Mouse (Mus musculus) lung, adult 2 months (tissue): ENCODE measurements around the gene Rasa2. TPM values are rescaled to one million over a fixed set of nuclear protein-coding genes. Genes with fewer than 3 reads are reported as not detected.
"Not testable (repeated sequence)": the region's sequence is repeated elsewhere in the genome, so short reads cannot be mapped to it uniquely, and the experiment has no call there.

Experiments used
- DNase-seq: peaks from one replicate; pipeline ENCODE4 v3.0.0; 2022
- H3K4me1 ChIP-seq: fragments of 200-500 bp; 2 replicates; pipeline ENCODE4 v1.6.1; 2011; ENCODE audit warnings: low read length; ENCODE audit not compliant: control insufficient read depth, insufficient read depth
- H3K4me3 ChIP-seq: fragments of 200-500 bp; replicated peaks from 2 replicates; pipeline ENCODE3; 2011; ENCODE audit warnings: low read depth, mild to moderate bottlenecking, control low read depth, low read length; ENCODE audit errors: extremely low read depth
- CTCF ChIP-seq: fragments of 200-500 bp; IDR thresholded peaks from 2 replicates; pipeline ENCODE4 v1.5.1; 2011; ENCODE audit warnings: mild to moderate bottlenecking, low read length, control low read depth; ENCODE audit not compliant: insufficient read depth
- POLR2A ChIP-seq: fragments of 200-500 bp; IDR thresholded peaks from 2 replicates; pipeline ENCODE4 v1.6.1; 2011; ENCODE audit warnings: low read depth, mild to moderate bottlenecking, control low read depth, low read length, borderline replicate concordance; ENCODE audit errors: extremely low read depth
- WGBS: fragments of 180-500 bp; shearing (Covaris S2); methylation state at CpG from one replicate; pipeline ENCODE4 v1.1.7; 2018; 5-methylcytosine and 5-hydroxymethylcytosine counted together
- polyA plus RNA-seq: library from polyadenylated mRNA; depleted of rRNA; stranded (reverse); fragments of >200 nt; gene quantifications from 2 replicates; pipeline ENCODE4 v1.2.3, GENCODE M21; 2012

The Rasa2 gene
- polyA plus RNA-seq, 1 experiment: 2.3 TPM

DNA sequence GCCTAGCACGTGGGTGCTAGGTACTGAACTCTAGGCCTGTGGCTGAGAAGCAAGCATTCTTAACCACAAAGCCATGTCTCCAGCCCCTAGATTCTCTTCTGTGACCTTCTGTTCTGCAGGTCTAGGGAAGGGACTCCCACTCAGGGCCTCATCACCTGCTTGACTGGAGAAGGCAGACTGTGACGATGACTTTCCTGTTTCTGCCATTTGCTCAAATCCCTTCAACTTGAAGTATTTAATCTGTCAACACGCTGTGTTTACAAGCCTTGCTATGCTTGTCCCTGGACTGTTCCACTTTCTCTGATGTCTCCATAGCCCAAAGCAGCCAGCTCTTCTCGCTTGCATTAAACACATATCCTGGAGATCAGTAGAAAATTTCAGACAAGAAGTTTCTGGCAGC lies 98.9 kb downstream of the Rasa2 start:
- no peak for DNase-seq
- 57% methylated on average over 4 of the region's 4 CpGs for WGBS
- TF ChIP-seq POLR2A: no peak
- no peak for TF ChIP-seq CTCF
- Histone ChIP-seq H3K4me3 (no peak overlapping the region), H3K4me1 (peaks cover 16% of the 10 kb centered on the region)

DNA sequence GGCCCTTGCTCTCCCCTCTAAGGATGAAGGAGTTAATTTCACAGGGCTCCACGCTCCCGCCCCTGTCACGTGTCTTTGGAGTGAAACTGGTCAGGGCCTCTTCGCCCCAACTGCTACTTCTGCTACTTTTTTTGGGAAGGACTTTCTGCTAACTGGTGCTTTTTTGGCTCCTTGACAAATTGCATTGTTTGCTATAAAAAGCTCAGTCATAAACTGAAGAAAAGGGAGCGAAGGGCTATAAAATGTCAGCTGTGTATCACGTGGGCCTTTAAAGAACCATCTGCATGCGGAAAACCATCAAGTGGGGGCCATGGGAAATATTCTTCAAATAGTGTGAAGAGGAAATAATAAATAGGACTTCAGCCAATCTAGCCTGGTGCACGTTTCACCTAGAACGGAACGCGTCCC lies 100.7 kb downstream of the Rasa2 start:
- WGBS: 34% methylated on average over 11 of the region's 11 CpGs
- TF ChIP-seq POLR2A (no peak), CTCF (no peak)
- Histone ChIP-seq H3K4me3 (no peak overlapping the region), H3K4me1 (peaks cover 6% of the 10 kb centered on the region)
- DNase-seq: no peak

DNA sequence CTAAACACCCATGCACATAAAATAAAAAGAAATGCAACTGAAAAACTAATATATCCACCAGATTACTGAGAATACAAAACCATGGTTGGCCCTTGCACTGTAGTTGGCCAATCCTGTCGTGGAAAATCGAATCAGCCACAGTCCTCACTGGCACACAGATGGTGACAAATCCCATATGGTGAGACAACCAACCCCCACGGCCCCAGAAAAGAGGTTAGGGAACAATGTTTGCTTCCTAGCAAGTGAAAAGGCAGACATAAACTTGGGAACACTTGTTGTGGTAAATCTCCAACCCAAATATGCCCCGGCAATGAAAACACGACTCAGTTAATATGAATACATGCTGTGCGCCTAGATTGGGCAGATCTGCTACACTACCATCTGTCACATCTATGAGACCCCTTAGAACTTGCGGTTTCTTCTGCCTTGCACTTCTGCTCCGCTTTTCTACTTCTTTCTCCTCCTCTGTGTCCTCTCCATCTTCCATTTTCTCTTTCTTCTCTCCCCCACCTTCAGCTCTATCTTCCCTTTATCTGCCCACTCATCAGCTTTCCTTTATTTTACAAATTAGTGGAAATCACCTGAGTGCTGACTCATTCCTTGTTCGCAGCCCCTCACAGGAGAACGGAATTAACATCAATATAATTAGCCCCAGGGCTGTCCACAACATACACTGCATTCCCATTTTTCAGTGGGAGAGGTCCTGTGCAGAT lies 101.3 kb downstream of the Rasa2 start:
- H3K4me1 ChIP-seq: peaks cover 6% of the 10 kb centered on the region
- TF ChIP-seq POLR2A: no peak
- TF ChIP-seq CTCF: no peak
- WGBS: 72% methylated on average over 10 of the region's 10 CpGs
- H3K4me3 ChIP-seq: no peak overlapping the region
- no peak for DNase-seq

GRCm38 (mm10) chr9:96526011-96526410 lies 105.4 kb downstream of the Rasa2 start:
- Histone ChIP-seq H3K4me3 (no peak overlapping the region), H3K4me1 (no peaks in the 10 kb centered on the region)
- no peak for DNase-seq
- TF ChIP-seq CTCF: no peak
- no peak for TF ChIP-seq POLR2A
- 79% methylated on average over 4 of the region's 4 CpGs for WGBS

DNA sequence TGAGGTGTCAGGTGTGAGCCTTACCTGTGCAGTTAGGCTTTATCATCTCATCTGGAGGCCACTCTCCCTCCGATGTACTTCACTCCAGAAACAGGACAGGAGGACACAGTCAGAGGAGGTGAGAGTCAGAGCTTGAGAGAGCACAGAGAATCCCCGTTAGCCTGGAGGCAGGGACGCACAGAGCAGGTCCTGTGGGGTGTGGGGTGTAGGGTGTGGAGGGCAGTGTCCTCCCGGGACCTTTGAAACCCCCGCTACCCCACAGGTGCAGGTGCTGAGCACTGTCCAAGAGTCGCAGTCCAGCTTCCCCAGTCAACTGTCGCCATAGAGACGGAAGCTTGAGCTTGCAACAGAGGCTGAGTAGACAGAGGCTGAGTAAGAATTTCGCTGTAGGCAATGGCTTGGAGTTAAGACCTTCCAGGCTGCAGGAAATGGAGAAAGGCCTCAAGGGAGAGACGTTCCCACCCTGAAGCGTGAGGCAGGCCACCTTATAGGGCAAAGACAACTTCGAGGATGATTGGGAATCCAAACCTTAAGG lies 106.4 kb downstream of the Rasa2 start, which contains the start of gene Gm28729:
Gene Gm28729 (minus strand): TSS at position 293 of the 535 bp plus-strand sequence.
- WGBS: 43% methylated on average over 12 of the region's 12 CpGs

GRCm38 (mm10) chr9:96523148-96523547 lies 108.3 kb downstream of the Rasa2 start:
- H3K4me1 ChIP-seq: no peaks in the 10 kb centered on the region
- TF ChIP-seq CTCF (no peak), POLR2A (no peak)
- no peak overlapping the region for H3K4me3 ChIP-seq
- WGBS: 88% methylated on average over 5 of the region's 5 CpGs
- no peak for DNase-seq

More for the DNA sequence above, 106.4 kb downstream of the Rasa2 start, which contains the start of gene Gm28729:
- no peak for TF ChIP-seq CTCF
- no peak for TF ChIP-seq POLR2A
- Histone ChIP-seq H3K4me3 (no peak within 1 kb of the TSS), H3K4me1 (no peaks in the 10 kb centered on the region)
- DNase-seq: no peak

DNA sequence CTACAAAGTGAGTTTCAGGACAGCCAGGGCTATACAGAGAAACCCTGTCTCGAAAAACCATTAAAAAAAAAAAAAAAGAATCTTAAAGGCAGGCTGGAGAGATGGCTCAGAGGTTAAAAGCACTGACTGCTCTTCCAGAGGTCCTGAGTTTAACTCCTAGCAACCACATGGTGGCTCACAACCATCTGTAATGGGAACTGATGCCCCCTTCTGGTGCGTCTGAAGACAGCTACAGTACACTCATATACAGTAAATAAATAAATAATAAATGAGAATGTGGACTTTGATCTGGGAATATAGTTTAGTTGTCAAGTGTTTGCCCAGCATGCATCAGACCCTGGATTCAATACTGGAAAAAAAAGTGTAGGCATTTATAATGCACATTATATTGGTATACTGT lies 109.8 kb downstream of the Rasa2 start:
- DNase-seq, H3K4me1 ChIP-seq, H3K4me3 ChIP-seq: not testable (repeated sequence)
- WGBS: 82% methylated on average over 2 of the region's 2 CpGs

DNA sequence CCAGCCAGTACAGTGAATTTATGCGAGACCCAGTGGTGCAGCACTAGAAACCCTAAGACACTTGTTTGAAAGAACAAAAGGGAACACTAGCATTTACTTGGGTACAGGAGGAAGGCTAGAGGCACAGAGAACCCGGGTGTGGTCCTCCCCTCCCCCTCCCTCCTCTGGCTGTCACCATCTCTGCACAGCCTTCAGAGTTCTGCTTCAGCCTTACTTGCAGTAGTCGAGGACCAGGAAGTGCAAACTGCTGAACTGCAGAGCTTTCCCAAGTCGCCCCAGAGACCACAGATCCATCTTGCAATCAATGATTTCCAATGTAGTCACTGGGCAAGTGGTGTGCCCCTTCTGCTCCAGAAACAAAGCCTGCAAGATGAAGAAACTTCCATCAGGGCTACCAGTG lies 114.0 kb downstream of the Rasa2 start:
- no peak for DNase-seq
- TF ChIP-seq POLR2A (no peak), CTCF (no peak)
- Histone ChIP-seq H3K4me1 (no peaks in the 10 kb centered on the region), H3K4me3 (no peak overlapping the region)
- 31% methylated on average over 4 of the region's 4 CpGs for WGBS

DNA sequence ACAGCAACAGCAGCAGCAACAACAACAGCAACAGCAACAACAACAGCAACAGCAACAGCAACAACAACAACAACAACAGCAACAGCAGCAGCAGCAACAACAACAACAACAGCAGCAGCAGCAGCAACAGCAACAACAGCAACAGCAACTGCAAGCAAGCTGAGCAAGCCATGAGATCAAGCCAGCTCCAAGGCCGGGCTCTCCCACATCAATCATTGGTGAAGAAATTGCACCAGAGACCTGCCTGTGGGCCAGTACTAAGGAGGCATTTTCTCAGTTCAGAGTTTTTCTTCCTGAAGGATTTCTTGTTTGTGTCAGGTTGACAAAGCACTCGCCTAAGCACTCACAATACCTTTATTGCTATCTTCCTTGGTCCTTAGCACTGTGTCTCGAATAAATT lies 114.6 kb downstream of the Rasa2 start:
- DNase-seq: no peak
- no peak overlapping the region for H3K4me3 ChIP-seq
- no peaks in the 10 kb centered on the region for H3K4me1 ChIP-seq
- WGBS: 69% methylated on average over 3 of the region's 3 CpGs
- TF ChIP-seq POLR2A: no peak
- no peak for TF ChIP-seq CTCF

DNA sequence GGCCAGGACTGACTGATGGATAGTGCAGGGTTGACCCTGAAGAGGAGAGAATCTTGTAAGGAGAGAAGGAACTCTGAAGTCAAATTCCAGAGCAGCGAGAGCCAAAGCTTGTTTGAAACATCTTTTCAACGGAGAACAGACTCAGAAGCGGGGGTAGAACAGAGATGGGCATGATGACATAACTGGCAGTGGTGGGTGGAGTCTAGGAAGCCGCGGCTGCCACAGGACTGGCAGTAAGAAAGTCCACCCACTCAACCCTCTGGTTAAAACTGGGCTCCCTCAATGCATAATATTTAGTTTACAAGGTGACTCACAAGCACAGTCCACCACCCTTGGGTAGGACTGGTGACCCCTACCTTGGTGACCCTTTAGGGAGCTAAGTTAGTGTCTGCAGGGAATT lies 115.7 kb downstream of the Rasa2 start:
- TF ChIP-seq CTCF (no peak), POLR2A (no peak)
- Histone ChIP-seq H3K4me1 (no peaks in the 10 kb centered on the region), H3K4me3 (no peak overlapping the region)
- WGBS: 67% methylated on average over 5 of the region's 5 CpGs
- DNase-seq: no peak
